Mouse (Mus musculus) liver, adult 2 months (tissue): ENCODE data around the gene Cltc.

Experiments used
- CTCF ChIP-seq: fragments of 200-500 bp; IDR thresholded peaks from 2 replicates; pipeline ENCODE4 v1.5.1; 2011; ENCODE audit warnings: low read depth, low read length, control low read depth
- POLR2A ChIP-seq: fragments of 200-500 bp; IDR thresholded peaks from 2 replicates; pipeline ENCODE4 v1.6.1; 2011; ENCODE audit warnings: low read length, control low read depth; ENCODE audit not compliant: insufficient read depth; ENCODE audit errors: extremely low read depth

DNA sequence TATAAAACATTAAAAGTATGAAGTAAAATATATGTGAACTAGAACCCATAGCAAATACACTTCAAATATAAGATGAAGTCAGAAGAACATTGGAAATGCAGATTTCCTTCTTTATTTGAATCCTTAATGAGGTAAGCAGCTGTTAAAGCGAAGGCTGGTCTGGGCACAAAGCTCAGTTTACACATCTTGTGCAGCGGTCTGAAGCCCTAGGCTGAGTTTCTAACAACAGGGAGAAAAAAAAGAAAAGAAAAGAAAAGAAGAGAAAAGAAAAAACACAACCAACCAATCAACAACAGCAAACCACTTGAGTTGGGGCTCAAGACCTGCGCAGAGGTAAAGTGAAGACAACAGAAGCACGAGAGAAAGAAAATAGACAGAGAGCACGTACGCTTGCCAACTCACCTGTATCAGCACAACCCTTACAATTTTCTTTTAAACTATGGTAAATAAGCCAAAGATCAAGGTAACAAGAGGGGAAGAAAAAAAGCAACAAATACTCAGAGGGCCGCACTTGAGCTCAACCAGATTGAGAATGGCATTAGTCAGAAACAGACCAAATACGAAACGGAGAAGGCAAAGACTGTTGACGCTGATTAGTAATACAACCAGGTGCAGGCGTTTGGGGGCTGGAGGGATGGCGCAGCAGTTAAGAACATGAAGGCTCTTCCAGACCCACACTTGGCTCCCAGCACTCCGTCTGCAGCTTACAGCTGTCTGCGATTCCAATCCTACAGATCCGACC lies 109.5 kb downstream of the Cltc start:
- TF ChIP-seq CTCF = no peak
- TF ChIP-seq POLR2A = no peak
